Mouse (Mus musculus) embryonic stem cell, embryonic (primary cell): ENCODE measurements around the gene Copg1.

Source experiments
- CTCF ChIA-PET, 4 experiments: fragments of 300-600 bp in 2 of 4; fragments of 350-600 bp in 2 of 4; sonication (Branson Sonifier 250); formaldehyde crosslinking; loops; one replicate each; lab custom pipeline; 2022; ENCODE audit warnings: inconsistent platforms in 2 of 4; lab: Charles Lee
- POLR2A ChIA-PET, 4 experiments: fragments of 300-600 bp in 2 of 4; fragments of 350-600 bp in 2 of 4; sonication (Branson Sonifier 250); formaldehyde crosslinking; loops; one replicate each; lab custom pipeline; 2022; ENCODE audit warnings: antibody characterized with exemption in 4 of 4, inconsistent platforms in 1 of 4; lab: Charles Lee

The Copg1 gene

DNA sequence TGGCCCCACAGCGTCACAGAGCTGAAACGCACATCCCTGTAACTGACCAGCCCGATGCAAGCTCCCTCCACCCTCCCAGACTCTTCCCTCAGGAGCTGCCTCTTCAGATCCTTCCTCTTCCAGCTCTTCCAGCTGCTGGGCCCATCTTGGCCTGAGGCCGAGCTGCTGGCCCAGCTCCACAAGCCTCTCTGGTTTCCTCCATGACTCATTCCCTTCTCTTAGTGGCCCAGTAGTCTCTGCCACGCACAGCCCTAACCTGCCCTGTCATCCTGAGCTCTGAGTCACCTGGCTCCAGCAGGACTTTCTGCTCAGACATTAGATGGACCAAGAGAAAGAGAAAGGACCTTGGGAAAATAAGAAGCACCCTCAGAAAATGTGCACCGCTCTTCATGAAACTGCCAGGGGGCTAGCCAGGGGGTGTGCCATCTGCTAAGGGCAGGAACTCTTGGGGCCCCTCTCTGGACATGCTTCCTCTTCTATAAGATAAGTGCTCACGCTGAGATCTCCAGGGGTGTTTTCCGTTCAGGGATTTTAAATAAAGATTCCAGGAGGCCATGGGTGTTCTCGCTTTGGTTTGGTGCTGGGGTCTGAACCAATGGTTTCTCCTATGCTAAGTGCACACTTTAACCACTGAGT is 18.6 kb upstream of the Copg1 start:
- ChIA-PET POLR2A (interaction anchor here in 3 of 4 experiments (0.5 to 7.0 kb wide), 13 partner anchors 14 to 1265 kb away, joined by 3 to 52 read pairs (median 4); partner anchors contain the start of genes Isy1 (in 2 of the 3), Cnbp (in 1 of the 3), Copg1 (in 1 of the 3) and Gm45140 (in 1 of the 3)), CTCF (interaction anchor here in 2 of 4 experiments (0.6 to 1.6 kb wide), 2 partner anchors 19 to 97 kb away, joined by 4 read pairs; no protein-coding TSS in a partner anchor)

DNA sequence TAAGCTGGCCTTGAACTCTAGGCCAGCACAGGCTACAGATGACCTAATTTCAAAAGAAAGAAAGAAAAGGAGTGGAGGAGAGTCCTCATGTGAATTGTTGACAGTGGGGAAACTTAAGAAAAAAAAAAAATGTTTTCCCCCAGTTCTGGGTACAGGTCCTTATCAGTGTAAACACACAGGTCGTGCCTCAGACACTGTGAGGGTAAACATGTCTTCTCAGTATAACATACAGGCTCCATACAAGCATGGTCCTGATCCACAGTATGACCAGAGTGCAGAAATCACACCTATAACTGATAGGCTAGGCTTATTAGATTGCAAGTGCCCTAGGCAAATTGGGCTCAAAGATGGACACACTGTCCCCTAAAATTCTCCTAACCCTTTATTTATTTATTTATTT is 17.2 kb upstream of the Copg1 start:
- CTCF ChIA-PET = no interaction called here

DNA sequence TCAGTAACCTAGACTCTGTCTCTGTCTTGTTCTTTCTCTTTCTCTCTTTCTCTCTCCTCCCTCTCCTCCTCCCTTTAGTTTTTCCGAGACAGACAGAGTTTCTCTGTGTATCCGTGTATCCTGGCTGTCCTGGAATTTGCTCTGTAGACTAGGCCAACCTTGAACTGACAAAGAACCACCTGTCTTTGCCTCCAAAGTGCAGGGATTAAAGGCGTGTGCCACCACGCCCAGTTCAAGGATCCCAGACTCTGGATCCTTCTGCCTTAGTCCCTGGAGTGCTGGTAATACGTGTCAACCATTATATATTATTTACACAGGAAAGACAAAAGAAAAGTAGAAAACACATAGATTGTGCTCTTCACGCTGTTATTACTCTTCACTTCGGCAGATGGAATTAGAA is 16.4 kb upstream of the Copg1 start:
- POLR2A ChIA-PET = no interaction called here
- CTCF ChIA-PET = no interaction called here

More for the DNA sequence above, 17.2 kb upstream of the Copg1 start:
- POLR2A ChIA-PET = interaction anchor here in 2 of 4 experiments (1.2 to 7.0 kb wide), 3 partner anchors 18 to 31 kb away, joined by 4 to 52 read pairs (median 14); partner anchors contain the start of genes Cnbp (in 1 of the 2) and Isy1 (in 1 of the 2)

DNA sequence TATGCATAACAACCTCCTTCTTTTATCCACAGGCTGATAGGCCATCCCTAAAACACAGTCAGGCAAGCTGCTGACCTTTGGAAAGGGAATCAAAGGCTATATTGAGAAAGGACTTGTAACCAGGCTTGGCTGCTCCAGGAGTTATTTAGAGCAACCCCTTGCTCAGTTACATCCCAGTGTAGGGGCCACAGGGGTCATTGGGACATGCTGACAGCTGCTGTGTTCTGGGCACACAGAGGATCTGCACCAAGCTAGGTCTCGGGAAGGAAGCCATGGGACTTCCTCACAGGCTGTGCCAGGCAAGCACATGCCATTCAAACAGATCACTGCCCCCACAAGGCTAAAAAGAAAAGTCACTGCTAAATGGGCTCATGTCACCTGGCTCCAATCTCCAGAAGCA is 14.5 kb upstream of the Copg1 start:
- CTCF ChIA-PET = interaction anchor here in 1 of 4 experiments (0.6 kb wide), 2 partner anchors 125 to 156 kb away, joined by 4 to 12 read pairs; no protein-coding TSS in a partner anchor
- POLR2A ChIA-PET = interaction anchor here in 2 of 4 experiments (0.9 to 2.5 kb wide), 8 partner anchors 10 to 172 kb away, joined by 3 to 7 read pairs (median 4); partner anchors contain the start of genes Isy1 (in 1 of the 2), Rab43 (in 1 of the 2) and Rab7 (in 1 of the 2)

DNA sequence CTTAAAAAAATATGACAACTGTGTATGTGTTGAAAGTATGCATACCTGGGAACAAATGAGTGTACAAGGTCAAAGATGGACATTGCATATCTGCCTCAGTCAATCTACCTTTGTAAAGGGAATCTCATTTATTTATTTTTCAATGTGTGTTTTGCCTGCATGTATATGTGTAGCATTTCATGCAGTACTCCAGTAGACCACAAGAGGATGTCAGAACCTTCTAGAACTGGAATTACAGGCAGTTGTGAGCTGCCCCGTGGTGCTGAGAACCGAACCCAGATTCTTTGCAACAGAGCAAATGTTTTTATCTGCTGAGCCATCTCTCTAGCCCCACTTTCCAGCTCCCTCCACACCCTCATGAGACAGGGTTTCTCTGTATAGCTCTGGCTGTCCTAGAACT is 13.7 kb upstream of the Copg1 start:
- CTCF ChIA-PET = interaction anchor here in 2 of 4 experiments (0.6 to 1.1 kb wide), 3 partner anchors 14 to 155 kb away, joined by 3 to 4 read pairs (median 3); no protein-coding TSS in a partner anchor

DNA sequence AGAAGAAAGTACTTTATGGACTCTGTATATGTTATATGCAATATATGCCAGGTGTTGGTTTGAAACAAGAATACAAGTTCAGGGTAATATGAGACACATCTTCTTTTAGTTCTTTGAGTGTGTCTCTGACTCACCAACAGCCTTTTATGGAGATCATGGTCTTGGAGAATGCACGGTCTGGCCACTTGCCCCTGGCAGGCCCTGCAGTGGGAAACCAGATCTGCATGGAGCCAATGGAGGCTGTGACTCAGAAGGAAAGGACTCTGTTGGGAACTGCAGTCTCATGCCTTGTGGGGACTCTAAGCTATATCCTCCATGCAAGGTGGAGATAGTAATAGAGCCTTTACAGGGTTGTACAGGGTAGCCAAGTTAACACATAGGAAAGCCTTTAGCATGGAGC is 12.5 kb upstream of the Copg1 start:
- ChIA-PET CTCF (interaction anchor here in 2 of 4 experiments (0.6 to 1.3 kb wide), 3 partner anchors 13 to 49 kb away, joined by 3 read pairs; partner anchors contain the start of gene Copg1 (in 1 of the 2)), POLR2A (interaction anchor here (0.6 to 2.6 kb wide), 20 partner anchors 8 to 284 kb away, joined by 3 to 9 read pairs (median 3); partner anchors contain the start of genes Aplf (in 1 of the 4), Copg1 (in 1 of the 4), H1fx (in 1 of the 4) and Hmces (in 1 of the 4))

More for the DNA sequence above, 13.7 kb upstream of the Copg1 start:
- POLR2A ChIA-PET = interaction anchor here in 2 of 4 experiments (0.7 to 2.5 kb wide), 4 partner anchors 12 to 30 kb away, joined by 3 to 7 read pairs (median 6); partner anchors contain the start of genes Cnbp (in 1 of the 2) and Copg1 (in 1 of the 2)

DNA sequence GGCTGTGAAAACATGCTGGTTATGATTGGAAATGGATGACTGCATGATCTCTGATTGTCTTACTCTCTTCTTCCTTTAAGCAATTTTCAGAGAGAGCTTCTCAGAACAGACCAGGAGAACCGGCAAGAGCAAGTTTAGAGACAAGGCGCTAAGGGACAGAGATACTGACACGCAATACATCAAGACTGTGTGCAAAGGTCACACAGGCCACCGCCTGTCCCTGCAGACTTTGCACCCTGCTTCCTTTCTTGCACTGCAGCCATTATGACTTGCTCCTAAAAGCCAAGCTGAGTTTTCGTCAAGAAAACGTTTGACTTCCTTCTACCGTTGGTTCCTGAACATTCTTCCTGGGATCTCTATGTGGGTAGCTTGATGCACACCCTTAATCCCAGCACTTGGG is 12.1 kb upstream of the Copg1 start:
- CTCF ChIA-PET = interaction anchor here in 1 of 4 experiments (0.9 to 1.3 kb wide), 2 partner anchors 12 to 35 kb away, joined by 3 read pairs; partner anchors contain the start of gene Copg1
- POLR2A ChIA-PET = interaction anchor here in 3 of 4 experiments (0.8 to 2.6 kb wide), 24 partner anchors 9 to 294 kb away, joined by 3 to 9 read pairs (median 4); partner anchors contain the start of genes Aplf (in 1 of the 3), Copg1 (in 1 of the 3), H1fx (in 1 of the 3) and Hmces (in 1 of the 3)

DNA sequence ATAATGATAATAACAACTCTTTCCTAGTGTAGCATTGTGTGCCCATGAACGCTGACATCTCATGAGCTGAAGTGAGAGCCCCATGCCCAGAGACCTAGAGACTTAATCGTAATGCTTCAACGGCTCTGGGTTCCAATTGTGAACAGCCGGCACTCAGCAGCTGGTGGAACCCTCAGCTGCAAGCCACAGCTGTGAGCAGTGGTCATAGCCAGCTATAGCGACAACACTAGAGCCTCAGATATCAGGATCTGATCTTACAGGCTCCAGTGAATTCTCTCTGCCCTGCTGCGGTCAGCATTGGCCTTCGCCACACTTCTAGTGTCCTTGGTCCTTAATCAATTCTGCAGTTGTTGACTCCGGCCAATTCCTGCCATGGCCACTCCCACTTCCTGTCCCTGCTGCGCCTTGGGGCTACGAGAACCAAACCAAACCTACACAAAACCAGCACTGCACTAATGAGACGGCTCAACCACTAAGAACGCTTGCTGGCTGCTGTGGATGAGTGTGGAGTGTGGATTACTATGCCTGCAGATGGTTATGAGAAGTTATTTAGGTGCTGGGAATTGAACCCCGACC is 11.5 kb upstream of the Copg1 start:
- ChIA-PET CTCF (interaction anchor here in 1 of 4 experiments (0.9 to 1.3 kb wide), 2 partner anchors 12 to 36 kb away, joined by 3 read pairs; partner anchors contain the start of gene Copg1), POLR2A (interaction anchor here in 3 of 4 experiments (0.6 to 2.6 kb wide), 25 partner anchors 9 to 293 kb away, joined by 3 to 9 read pairs (median 4); partner anchors contain the start of genes Copg1 (in 2 of the 3), Aplf (in 1 of the 3), Hmces (in 1 of the 3) and Isy1 (in 1 of the 3))

DNA sequence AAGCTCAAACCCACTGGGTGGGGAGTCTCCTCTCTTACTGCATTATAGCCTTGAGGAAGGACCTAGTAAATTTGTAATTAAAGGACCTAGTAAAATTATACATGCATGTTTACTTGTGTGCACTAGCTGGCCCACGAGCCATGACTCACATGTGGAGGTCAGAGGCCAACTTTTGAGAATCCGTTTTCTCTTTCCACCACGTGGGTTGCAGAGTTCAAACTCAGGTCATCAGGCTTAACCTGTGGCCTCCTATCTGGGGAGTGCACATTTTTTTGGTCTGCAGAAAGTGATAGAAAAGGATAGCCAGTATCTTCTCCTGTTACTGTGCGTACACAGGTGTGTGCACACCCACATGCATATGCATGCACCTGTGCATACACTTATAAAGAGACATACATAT is 8.6 kb upstream of the Copg1 start:
- CTCF ChIA-PET = no interaction called here

DNA sequence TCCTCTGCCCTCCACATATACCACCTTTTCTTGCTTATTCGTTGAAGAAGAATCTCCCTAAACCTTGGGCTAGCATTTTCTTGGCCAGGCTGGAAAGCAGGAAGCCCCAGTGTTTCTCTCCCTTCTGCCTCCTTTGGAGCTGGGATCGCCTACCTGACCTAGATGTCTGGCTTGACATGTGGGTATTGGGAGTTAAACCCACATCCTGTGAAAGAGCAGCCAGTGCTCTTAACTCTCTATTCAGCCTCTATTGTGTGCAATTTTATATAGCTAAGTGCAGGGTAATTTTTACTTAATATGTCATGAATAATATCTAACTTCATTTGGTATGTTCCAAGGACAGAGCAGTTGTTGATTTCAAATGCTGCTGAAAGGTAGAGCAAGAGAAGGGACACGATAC is 8.0 kb upstream of the Copg1 start:
- CTCF ChIA-PET = no interaction called here
- POLR2A ChIA-PET = interaction anchor here in 2 of 4 experiments (0.6 to 1.7 kb wide), 6 partner anchors 14 to 176 kb away, joined by 3 to 4 read pairs (median 4); partner anchors contain the start of gene H1fx (in 1 of the 2)

More for the DNA sequence above, 8.6 kb upstream of the Copg1 start:
- POLR2A ChIA-PET = interaction anchor here in 2 of 4 experiments (0.6 to 1.7 kb wide), 7 partner anchors 11 to 227 kb away, joined by 3 to 5 read pairs (median 4); partner anchors contain the start of gene H1fx (in 1 of the 2)

DNA sequence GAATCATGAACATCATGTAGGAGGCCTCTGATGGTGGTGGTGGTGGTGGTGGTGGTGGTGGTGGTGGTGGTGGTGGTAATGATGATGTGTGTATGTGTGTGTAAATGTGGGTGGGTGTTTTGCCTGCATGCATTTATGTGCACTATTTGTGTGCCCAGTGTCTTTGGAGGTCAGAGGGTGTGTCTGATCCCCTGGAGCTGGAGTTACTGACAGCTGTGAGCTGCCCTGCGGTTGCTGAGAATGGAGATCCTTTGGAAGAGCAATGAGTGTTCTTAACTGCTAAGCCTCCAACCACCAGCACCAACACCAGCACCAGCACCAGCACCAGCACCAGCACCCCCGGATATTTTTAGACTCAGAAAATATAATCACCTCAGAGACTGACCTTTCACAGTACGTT is 5.4 kb upstream of the Copg1 start:
- CTCF ChIA-PET = interaction anchor here in 2 of 4 experiments (0.6 kb wide), 2 partner anchors 22 to 242 kb away, joined by 4 to 6 read pairs; no protein-coding TSS in a partner anchor
- POLR2A ChIA-PET = interaction anchor here in 2 of 4 experiments (0.6 to 2.0 kb wide), 10 partner anchors 9 to 1519 kb away, joined by 3 to 6 read pairs (median 4); no protein-coding TSS in a partner anchor

DNA sequence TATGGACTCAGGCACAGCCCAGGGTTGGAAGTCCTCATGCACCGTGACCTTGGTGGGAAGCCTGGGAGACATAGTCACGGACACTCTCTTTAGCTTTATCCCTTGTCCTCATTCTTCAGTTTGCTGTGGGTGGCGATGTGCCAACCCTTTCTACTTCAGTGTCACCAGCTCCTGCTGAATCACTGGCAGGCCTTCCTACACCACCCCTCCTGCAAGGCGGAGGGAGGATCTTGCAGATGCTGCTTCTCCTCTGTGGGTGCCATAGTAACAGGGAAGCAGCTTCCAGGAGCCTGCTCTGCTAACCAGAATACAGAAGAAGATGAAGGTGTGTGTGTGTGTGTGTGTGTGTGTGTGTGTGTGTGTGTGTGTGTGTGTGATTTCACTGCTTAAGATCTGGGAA is 4.8 kb upstream of the Copg1 start:
- POLR2A ChIA-PET = interaction anchor here in 3 of 4 experiments (0.7 to 2.0 kb wide), 11 partner anchors 9 to 1518 kb away, joined by 3 to 9 read pairs (median 4); no protein-coding TSS in a partner anchor
- CTCF ChIA-PET = interaction anchor here in 1 of 4 experiments (0.6 to 0.7 kb wide), 3 partner anchors 21 to 223 kb away, joined by 3 to 6 read pairs (median 3); no protein-coding TSS in a partner anchor

DNA sequence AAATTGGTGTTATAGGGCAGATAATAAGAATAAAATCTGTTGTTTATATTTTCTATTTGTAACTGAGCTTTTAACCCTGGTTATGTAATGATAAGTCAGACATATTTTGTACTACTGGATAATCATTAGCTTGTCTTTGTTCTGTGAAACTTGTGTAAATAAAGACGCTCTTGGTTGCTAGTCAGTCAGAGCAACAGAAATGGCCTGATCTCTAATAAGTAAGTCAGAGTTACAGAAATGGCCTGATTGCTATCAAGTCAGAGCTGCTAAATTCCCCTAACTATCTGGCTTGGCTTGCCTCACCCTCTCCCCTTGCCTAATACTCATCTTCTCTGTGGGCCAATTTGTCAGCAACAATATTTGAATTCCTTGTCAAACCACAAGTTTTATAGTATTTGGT is 893 bp upstream of the Copg1 start:
- POLR2A ChIA-PET = interaction anchor here (0.5 to 2.1 kb wide), 14 partner anchors 10 to 158 kb away, joined by 3 to 11 read pairs (median 4); partner anchors contain the start of genes Rab7 (in 2 of the 4) and Isy1 (in 1 of the 4)
- CTCF ChIA-PET = interaction anchor here in 3 of 4 experiments (0.7 to 2.4 kb wide), 4 partner anchors 111 to 237 kb away, joined by 3 to 12 read pairs (median 8); no protein-coding TSS in a partner anchor

DNA sequence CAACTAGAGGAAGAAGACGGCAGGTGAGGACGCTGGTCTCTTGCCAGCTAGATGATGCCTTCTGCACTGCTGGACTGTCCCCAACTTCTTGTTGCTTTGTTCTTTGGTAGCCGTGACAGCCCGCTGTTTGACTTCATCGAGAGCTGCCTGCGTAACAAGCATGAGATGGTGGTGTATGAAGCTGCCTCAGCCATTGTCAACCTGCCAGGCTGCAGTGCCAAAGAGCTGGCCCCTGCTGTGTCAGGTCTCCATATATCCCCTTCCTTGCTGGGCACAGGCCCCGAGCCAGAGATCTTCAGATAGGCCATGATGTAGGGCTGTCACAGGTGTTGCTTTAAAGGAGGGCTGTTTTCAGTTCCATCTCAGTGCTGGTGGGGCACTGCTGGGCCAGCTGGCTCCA is 6.3 kb downstream of the Copg1 start:
- ChIA-PET CTCF (interaction anchor here in 2 of 4 experiments (0.5 to 1.0 kb wide), 4 partner anchors 12 to 1002 kb away, joined by 3 to 7 read pairs (median 4); no protein-coding TSS in a partner anchor), POLR2A (interaction anchor here in 3 of 4 experiments (0.6 to 1.4 kb wide), 8 partner anchors 9 to 176 kb away, joined by 3 to 5 read pairs (median 3); partner anchors contain the start of genes H1fx (in 1 of the 3), Hmces (in 1 of the 3), Isy1 (in 1 of the 3) and Rab7 (in 1 of the 3))

DNA sequence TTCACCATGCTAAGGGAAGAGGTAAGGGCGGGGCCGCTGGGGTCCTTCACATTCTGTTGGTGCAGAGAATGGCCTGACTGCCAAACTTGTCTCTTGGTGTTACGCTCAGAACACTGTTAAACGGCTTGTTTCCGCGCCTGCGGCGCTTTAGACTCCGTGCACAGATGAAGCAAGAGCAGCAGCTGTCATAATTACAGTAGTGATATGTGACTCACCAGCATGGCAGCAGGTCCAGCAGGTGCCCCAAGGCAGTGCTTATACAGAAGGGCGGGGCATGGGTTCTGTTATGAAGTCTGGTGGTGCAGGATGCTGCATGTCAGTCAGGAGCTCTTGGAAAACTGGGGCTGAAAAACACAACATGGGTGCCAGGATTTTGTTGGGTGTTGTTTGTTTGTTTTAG is 10.4 kb downstream of the Copg1 start:
- CTCF ChIA-PET = interaction anchor here in 1 of 4 experiments (1.8 kb wide), 1 partner anchor 10 kb away, joined by 5 read pairs; the partner anchor contains the start of gene Copg1
- POLR2A ChIA-PET = no interaction called here

DNA sequence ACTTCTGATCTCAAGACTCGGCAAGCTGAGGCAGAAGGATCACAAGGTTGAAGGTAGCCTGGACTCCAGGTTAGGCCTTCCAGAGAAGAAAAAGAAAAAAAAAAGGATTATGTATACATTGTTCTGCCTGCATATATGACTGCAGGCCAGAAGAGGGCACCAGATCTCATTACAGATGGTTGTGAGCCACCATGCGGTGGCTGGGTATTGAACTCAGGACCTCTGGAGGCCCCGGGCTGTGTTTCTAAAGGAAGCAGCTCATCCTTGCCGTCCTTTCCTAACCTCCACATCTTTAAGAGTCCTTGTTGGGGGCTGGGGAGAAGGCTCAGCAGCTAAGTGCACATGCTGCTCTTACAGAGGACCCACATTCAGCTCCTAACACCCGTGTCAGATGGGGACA is 19.0 kb downstream of the Copg1 start:
- ChIA-PET POLR2A (interaction anchor here in 2 of 4 experiments (0.6 to 2.4 kb wide), 16 partner anchors 9 to 191 kb away, joined by 3 to 9 read pairs (median 4); partner anchors contain the start of gene H1fx (in 1 of the 2)), CTCF (interaction anchor here in 3 of 4 experiments (0.8 to 3.9 kb wide), 12 partner anchors 12 to 199 kb away, joined by 3 to 19 read pairs (median 4); no protein-coding TSS in a partner anchor)

DNA sequence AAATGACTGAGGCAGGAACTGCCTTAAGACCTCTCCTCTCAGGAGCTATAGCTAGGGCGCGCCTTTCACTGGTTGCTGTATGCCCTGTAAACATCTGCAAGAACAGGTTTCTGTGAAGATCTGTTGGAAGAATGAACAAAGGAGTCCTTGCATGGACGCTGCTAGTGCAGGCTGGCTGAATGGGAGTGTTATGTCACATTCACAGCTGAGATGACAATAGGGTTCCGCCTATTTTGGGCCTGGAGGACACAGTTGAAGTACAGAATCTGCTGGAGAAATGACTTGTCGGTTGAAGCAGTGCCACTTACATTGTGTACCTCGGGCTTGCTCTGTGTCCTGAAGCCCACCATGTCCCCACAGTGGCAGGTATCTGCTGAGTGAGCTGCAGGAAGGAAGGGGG is 21.6 kb downstream of the Copg1 start:
- ChIA-PET CTCF (interaction anchor here in 3 of 4 experiments (0.6 to 1.4 kb wide), 4 partner anchors 12 to 89 kb away, joined by 3 to 4 read pairs (median 3); no protein-coding TSS in a partner anchor), POLR2A (interaction anchor here in 2 of 4 experiments (1.1 to 2.1 kb wide), 6 partner anchors 10 to 196 kb away, joined by 3 to 5 read pairs (median 4); partner anchors contain the start of gene H1fx (in 1 of the 2))
